Mouse (Mus musculus): ENCODE results near the gene Fbxl17.

- TF ChIP-seq E2F4 (IDR thresholded peaks at IDR 0.05; ENCODE audit: insufficient read depth), result no peak
- no peak for TF ChIP-seq POLR2AphosphoS2 (IDR thresholded peaks at IDR 0.05; ENCODE audit: insufficient read length, low read depth)
- TF ChIP-seq POLR2A (IDR thresholded peaks at IDR 0.05; ENCODE audit: insufficient read length, low read depth), result no peak
- TF ChIP-seq CEBPB (IDR thresholded peaks at IDR 0.05; ENCODE audit: insufficient read depth, poor library complexity, severe bottlenecking), result no peak
- no peak for TF ChIP-seq MAX (IDR thresholded peaks at IDR 0.05; ENCODE audit: low read depth)
- TF ChIP-seq USF1 (IDR thresholded peaks at IDR 0.05; ENCODE audit: low read depth), result no peak
- TF ChIP-seq MYOD1 (IDR thresholded peaks at IDR 0.05; ENCODE audit: control insufficient read depth in 1 of 3, insufficient read length in 2 of 3, low read depth in 2 of 3), result no peak
- TF ChIP-seq TCF12 (IDR thresholded peaks at IDR 0.05; ENCODE audit: insufficient read depth, poor library complexity, severe bottlenecking), result no peak
- TF ChIP-seq MYOG (IDR thresholded peaks at IDR 0.05; ENCODE audit: control insufficient read depth in 1 of 3, insufficient read depth in 1 of 3, insufficient read length in 2 of 3, low read depth in 2 of 3), result no peak
- no peak for TF ChIP-seq SRF (IDR thresholded peaks at IDR 0.05; ENCODE audit: control insufficient read depth, insufficient read length, low read depth)
- no peak for TF ChIP-seq REST (IDR thresholded peaks at IDR 0.05; ENCODE audit: insufficient read depth, insufficient read length)
These were observed 89.7 kb downstream of the Fbxl17 start for GRCm38 (mm10) chr17:63410101-63410500.

All from myocyte (in vitro differentiated cells).